Mouse (Mus musculus) thymus, postnatal 0 days (tissue): ENCODE measurements at regions not wholly inside any gene's neighbourhood (a gene's known extent, or its start where the extent isn't known, plus 50 kb on each side); places are given as distances from the start of the nearest gene placed in this dataset.

Source experiments
- DNase-seq: peaks from one replicate; pipeline ENCODE4 v3.0.0-alpha.2; 2015; ENCODE audit warnings: low spot score

GRCm38 (mm10) chr14:62057096-62057495 lies 235.3 kb upstream of the Rnaseh2b start:
- DNase-seq: no peak

- no peak for DNase-seq
These were observed 234.3 kb upstream of the Rnaseh2b start for GRCm38 (mm10) chr14:62058100-62058499.

GRCm38 (mm10) chr14:62071140-62071539 lies 221.2 kb upstream of the Rnaseh2b start:
- no peak for DNase-seq

GRCm38 (mm10) chr14:62084047-62084446 lies 208.3 kb upstream of the Rnaseh2b start:
- DNase-seq: no peak

- no peak for DNase-seq
These were observed 204.2 kb upstream of the Rnaseh2b start for GRCm38 (mm10) chr14:62088174-62088573.

- DNase-seq: no peak
These were observed 174.9 kb upstream of the Rnaseh2b start for GRCm38 (mm10) chr14:62117532-62117931.

- peak; percentile 20 for DNase-seq
These were observed 173.8 kb upstream of the Rnaseh2b start for GRCm38 (mm10) chr14:62118542-62118953.

GRCm38 (mm10) chr14:62128918-62129317 lies 163.5 kb upstream of the Rnaseh2b start:
- DNase-seq: no peak

- no peak for DNase-seq
These were observed 160.0 kb upstream of the Rnaseh2b start for GRCm38 (mm10) chr14:62132353-62132816.

- DNase-seq: no peak
These were observed 154.4 kb upstream of the Rnaseh2b start for GRCm38 (mm10) chr14:62137981-62138380.

GRCm38 (mm10) chr14:62144385-62145030 lies 147.9 kb upstream of the Rnaseh2b start:
- no peak for DNase-seq

GRCm38 (mm10) chr14:62157038-62157716 lies 135.2 kb upstream of the Rnaseh2b start:
- DNase-seq: no peak

- no peak for DNase-seq
These were observed 132.7 kb upstream of the Rnaseh2b start for GRCm38 (mm10) chr14:62159690-62160089.

- no peak for DNase-seq
These were observed 129.1 kb upstream of the Rnaseh2b start for GRCm38 (mm10) chr14:62163120-62163796.

GRCm38 (mm10) chr14:62164918-62165317 lies 127.5 kb upstream of the Rnaseh2b start:
- no peak for DNase-seq

- no peak for DNase-seq
These were observed 126.4 kb upstream of the Rnaseh2b start for GRCm38 (mm10) chr14:62166006-62166405.

- no peak for DNase-seq
These were observed 125.8 kb upstream of the Rnaseh2b start for GRCm38 (mm10) chr14:62166596-62166995.

GRCm38 (mm10) chr14:62167090-62167489 lies 125.3 kb upstream of the Rnaseh2b start:
- no peak for DNase-seq

- no peak for DNase-seq
These were observed 123.7 kb upstream of the Rnaseh2b start for GRCm38 (mm10) chr14:62168711-62169110.

GRCm38 (mm10) chr14:62170385-62170784 lies 122.0 kb upstream of the Rnaseh2b start:
- no peak for DNase-seq

- DNase-seq: no peak
These were observed 120.9 kb upstream of the Rnaseh2b start for GRCm38 (mm10) chr14:62171256-62172047.
